Mouse (Mus musculus): ENCODE results near the gene Zfp184. TPM values are rescaled to one million over a fixed set of nuclear protein-coding genes. Genes with fewer than 3 reads are reported as not detected.

Gene Zfp184
- polyA plus RNA-seq (2014; fragmentation: Illumina TruSeq; extraction: RNeasy Lipid Tissue Mini Kit (QIAGEN cat#74804); ENCODE audit: low replicate concordance): 0.93 TPM

DNA sequence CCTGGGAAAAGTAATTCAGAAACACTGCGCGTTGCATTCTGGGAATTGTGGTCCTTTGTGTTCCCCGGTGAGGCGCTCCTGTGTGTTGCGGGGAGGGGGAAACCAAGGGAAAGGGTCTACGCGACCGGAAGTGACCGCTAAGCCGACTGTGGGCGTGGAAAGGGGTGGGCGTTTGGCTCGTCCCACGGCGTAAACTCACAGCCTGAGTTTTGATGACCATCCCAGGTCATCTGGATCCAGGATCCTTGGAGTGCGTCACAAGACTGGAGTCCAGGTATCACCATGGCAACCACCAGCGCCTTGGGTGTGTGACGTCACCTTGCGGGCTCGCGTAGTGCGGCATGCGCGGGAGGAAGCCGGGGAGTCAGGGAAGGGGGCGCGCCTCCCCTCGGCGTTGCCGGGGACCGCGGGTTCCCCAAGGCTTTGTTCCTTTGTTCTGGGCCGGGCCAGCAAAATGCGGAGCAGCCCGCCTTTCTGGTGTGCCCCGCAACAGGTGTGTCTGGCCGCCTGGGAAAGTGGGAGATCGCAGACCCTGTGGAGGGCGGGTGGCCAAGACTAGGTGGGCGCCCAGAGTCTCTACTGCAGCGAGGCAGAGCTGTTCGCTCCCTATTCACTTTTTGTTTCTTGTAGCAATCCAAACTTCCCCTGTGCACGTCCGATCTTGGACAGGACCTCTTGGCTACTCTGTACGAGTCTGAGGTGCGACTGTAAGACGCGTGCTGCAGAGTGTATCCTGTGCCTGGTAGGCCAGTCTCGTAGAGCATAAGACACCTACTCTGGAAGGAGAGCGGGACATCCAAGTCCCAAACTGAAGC lies at the start of gene Zfp184:
Gene Zfp184, plus strand, starts transcription at position 169 of the 815 bp plus-strand sequence.

DNA sequence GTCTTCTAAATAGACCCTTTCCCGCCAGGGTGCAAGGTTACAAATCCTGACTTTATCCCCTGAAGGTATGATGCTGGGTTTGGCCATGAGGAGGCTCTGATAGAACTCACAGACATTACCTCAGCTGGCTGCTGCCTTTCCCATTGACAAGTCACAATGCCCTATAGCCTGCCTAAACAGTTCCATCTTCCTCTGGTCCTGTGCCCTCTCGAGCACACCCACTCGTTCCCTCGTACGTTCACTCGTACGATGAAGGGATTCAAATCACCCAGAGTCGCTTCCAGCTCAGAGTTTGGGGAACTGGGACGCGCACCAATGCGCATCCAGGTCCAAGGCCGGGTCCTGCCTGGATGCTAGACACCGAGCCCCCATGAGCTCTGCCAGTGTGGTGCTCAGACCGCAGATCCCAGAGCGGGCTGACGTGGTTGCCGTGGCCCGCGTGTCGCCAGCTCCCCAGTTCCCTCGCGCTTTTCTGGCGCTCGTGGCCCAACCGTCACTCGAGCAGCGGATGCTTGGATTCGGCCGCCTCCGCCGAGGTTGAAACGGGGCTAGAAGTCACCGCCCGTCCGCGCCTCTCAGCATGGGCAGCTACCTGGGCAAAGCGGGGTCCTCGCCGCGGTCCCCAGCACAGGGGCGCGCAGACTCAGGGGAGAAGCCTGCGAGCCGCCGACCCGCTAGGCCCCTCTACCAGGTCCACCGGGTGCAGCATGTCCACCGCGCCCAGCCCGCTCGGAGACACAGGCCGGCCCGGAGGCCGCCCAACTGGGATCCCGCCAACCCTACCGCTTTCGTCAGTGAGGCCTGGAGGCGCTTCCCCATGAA lies 36.3 kb downstream of the Zfp184 start, which contains the start of gene Pom121l2:
Gene Pom121l2, plus strand, starts transcription at position 214 of the 822 bp plus-strand sequence.

DNA sequence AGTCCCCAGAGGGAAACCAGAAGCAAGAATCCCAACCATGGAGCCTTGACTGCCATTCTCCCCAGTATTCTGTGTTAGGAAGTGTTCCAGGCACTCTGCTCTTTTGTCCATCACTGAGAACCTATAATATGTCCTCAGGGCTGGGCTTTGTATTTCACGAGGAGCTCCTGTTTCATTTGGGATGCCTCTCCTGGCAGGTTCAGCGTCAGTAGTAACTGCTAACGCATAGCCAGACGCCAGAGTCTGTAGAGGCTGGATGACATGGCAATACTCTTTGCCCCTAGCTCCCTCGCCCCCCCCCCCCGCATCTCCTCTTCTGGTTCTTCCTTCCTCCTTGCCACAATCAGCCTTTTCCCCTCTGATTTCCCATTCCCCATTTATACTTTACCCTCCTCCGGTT lies 64.7 kb downstream of the Zfp184 start, which contains the start of gene Prss16:
Gene Prss16, minus strand, starts transcription at position 101 of the 400 bp plus-strand sequence.

Other genes with a start within 250 kb of the Zfp184 start
- gene Olfr1359, start 247.0 kb upstream of the Zfp184 start, polyA plus RNA-seq (2014; fragmentation: Illumina TruSeq; extraction: RNeasy Lipid Tissue Mini Kit (QIAGEN cat#74804); ENCODE audit: low replicate concordance): not detected
- gene Hist1h2bl, start 229.0 kb upstream of the Zfp184 start, polyA plus RNA-seq (2014; fragmentation: Illumina TruSeq; extraction: RNeasy Lipid Tissue Mini Kit (QIAGEN cat#74804); ENCODE audit: low replicate concordance): not detected
- gene Hist1h2ai, start 228.7 kb upstream of the Zfp184 start, polyA plus RNA-seq (2014; fragmentation: Illumina TruSeq; extraction: RNeasy Lipid Tissue Mini Kit (QIAGEN cat#74804); ENCODE audit: low replicate concordance): not detected
- gene Hist1h3h, start 227.4 kb upstream of the Zfp184 start, polyA plus RNA-seq (2014; fragmentation: Illumina TruSeq; extraction: RNeasy Lipid Tissue Mini Kit (QIAGEN cat#74804); ENCODE audit: low replicate concordance): not detected
- not detected for gene Hist1h2bm, start 223.1 kb upstream of the Zfp184 start, polyA plus RNA-seq (2014; fragmentation: Illumina TruSeq; extraction: RNeasy Lipid Tissue Mini Kit (QIAGEN cat#74804); ENCODE audit: low replicate concordance)
- gene Hist1h4j, start 210.0 kb upstream of the Zfp184 start, polyA plus RNA-seq (2014; fragmentation: Illumina TruSeq; extraction: RNeasy Lipid Tissue Mini Kit (QIAGEN cat#74804); ENCODE audit: low replicate concordance): 1.7 TPM
- gene Hist1h4k, start 194.6 kb upstream of the Zfp184 start, polyA plus RNA-seq (2014; fragmentation: Illumina TruSeq; extraction: RNeasy Lipid Tissue Mini Kit (QIAGEN cat#74804); ENCODE audit: low replicate concordance): not detected
- not detected for gene Hist1h2ak, start 191.3 kb upstream of the Zfp184 start, polyA plus RNA-seq (2014; fragmentation: Illumina TruSeq; extraction: RNeasy Lipid Tissue Mini Kit (QIAGEN cat#74804); ENCODE audit: low replicate concordance)
- not detected for gene Hist1h2bn, start 191.0 kb upstream of the Zfp184 start, polyA plus RNA-seq (2014; fragmentation: Illumina TruSeq; extraction: RNeasy Lipid Tissue Mini Kit (QIAGEN cat#74804); ENCODE audit: low replicate concordance)
- gene Hist1h1b, start 164.5 kb upstream of the Zfp184 start, polyA plus RNA-seq (2014; fragmentation: Illumina TruSeq; extraction: RNeasy Lipid Tissue Mini Kit (QIAGEN cat#74804); ENCODE audit: low replicate concordance): not detected
- not detected for gene Hist1h3i, start 161.7 kb upstream of the Zfp184 start, polyA plus RNA-seq (2014; fragmentation: Illumina TruSeq; extraction: RNeasy Lipid Tissue Mini Kit (QIAGEN cat#74804); ENCODE audit: low replicate concordance)
- gene Hist1h2an, start 157.9 kb upstream of the Zfp184 start, polyA plus RNA-seq (2014; fragmentation: Illumina TruSeq; extraction: RNeasy Lipid Tissue Mini Kit (QIAGEN cat#74804); ENCODE audit: low replicate concordance): not detected
- gene Hist1h2bp, start 157.6 kb upstream of the Zfp184 start, polyA plus RNA-seq (2014; fragmentation: Illumina TruSeq; extraction: RNeasy Lipid Tissue Mini Kit (QIAGEN cat#74804); ENCODE audit: low replicate concordance): not detected
- gene Hist1h2bq, start 134.9 kb upstream of the Zfp184 start, polyA plus RNA-seq (2014; fragmentation: Illumina TruSeq; extraction: RNeasy Lipid Tissue Mini Kit (QIAGEN cat#74804); ENCODE audit: low replicate concordance): 1.1 TPM
- gene Hist1h2ao, start 134.6 kb upstream of the Zfp184 start, polyA plus RNA-seq (2014; fragmentation: Illumina TruSeq; extraction: RNeasy Lipid Tissue Mini Kit (QIAGEN cat#74804); ENCODE audit: low replicate concordance): not detected
- not detected for gene Hist1h4m, start 133.3 kb upstream of the Zfp184 start, polyA plus RNA-seq (2014; fragmentation: Illumina TruSeq; extraction: RNeasy Lipid Tissue Mini Kit (QIAGEN cat#74804); ENCODE audit: low replicate concordance)
- not detected for gene Hist1h4n, start 112.9 kb upstream of the Zfp184 start, polyA plus RNA-seq (2014; fragmentation: Illumina TruSeq; extraction: RNeasy Lipid Tissue Mini Kit (QIAGEN cat#74804); ENCODE audit: low replicate concordance)
- gene Hist1h2ap, start 111.6 kb upstream of the Zfp184 start, polyA plus RNA-seq (2014; fragmentation: Illumina TruSeq; extraction: RNeasy Lipid Tissue Mini Kit (QIAGEN cat#74804); ENCODE audit: low replicate concordance): not detected
- gene Hist1h2br, start 111.4 kb upstream of the Zfp184 start, polyA plus RNA-seq (2014; fragmentation: Illumina TruSeq; extraction: RNeasy Lipid Tissue Mini Kit (QIAGEN cat#74804); ENCODE audit: low replicate concordance): 0.85 TPM
- gene Pom121l2, start 36.1 kb downstream of the Zfp184 start, polyA plus RNA-seq (2014; fragmentation: Illumina TruSeq; extraction: RNeasy Lipid Tissue Mini Kit (QIAGEN cat#74804); ENCODE audit: low replicate concordance): not detected
- 0.74 TPM for gene Prss16, start 64.6 kb downstream of the Zfp184 start, polyA plus RNA-seq (2014; fragmentation: Illumina TruSeq; extraction: RNeasy Lipid Tissue Mini Kit (QIAGEN cat#74804); ENCODE audit: low replicate concordance)
- gene Hist1h2ah, start 90.5 kb downstream of the Zfp184 start, polyA plus RNA-seq (2014; fragmentation: Illumina TruSeq; extraction: RNeasy Lipid Tissue Mini Kit (QIAGEN cat#74804); ENCODE audit: low replicate concordance): not detected
- gene Hist1h2bk, start 90.8 kb downstream of the Zfp184 start, polyA plus RNA-seq (2014; fragmentation: Illumina TruSeq; extraction: RNeasy Lipid Tissue Mini Kit (QIAGEN cat#74804); ENCODE audit: low replicate concordance): not detected
- gene Hist1h4i, start 96.3 kb downstream of the Zfp184 start, polyA plus RNA-seq (2014; fragmentation: Illumina TruSeq; extraction: RNeasy Lipid Tissue Mini Kit (QIAGEN cat#74804); ENCODE audit: low replicate concordance): 2.1 TPM
- not detected for gene Hist1h2ag, start 97.8 kb downstream of the Zfp184 start, polyA plus RNA-seq (2014; fragmentation: Illumina TruSeq; extraction: RNeasy Lipid Tissue Mini Kit (QIAGEN cat#74804); ENCODE audit: low replicate concordance)
- gene Hist1h2bj, start 98.1 kb downstream of the Zfp184 start, polyA plus RNA-seq (2014; fragmentation: Illumina TruSeq; extraction: RNeasy Lipid Tissue Mini Kit (QIAGEN cat#74804); ENCODE audit: low replicate concordance): not detected
- gene Vmn1r188, start 139.3 kb downstream of the Zfp184 start, polyA plus RNA-seq (2014; fragmentation: Illumina TruSeq; extraction: RNeasy Lipid Tissue Mini Kit (QIAGEN cat#74804); ENCODE audit: low replicate concordance): not detected
- gene Vmn1r189, start 160.7 kb downstream of the Zfp184 start, polyA plus RNA-seq (2014; fragmentation: Illumina TruSeq; extraction: RNeasy Lipid Tissue Mini Kit (QIAGEN cat#74804); ENCODE audit: low replicate concordance): not detected
- not detected for gene Vmn1r191, start 238.9 kb downstream of the Zfp184 start, polyA plus RNA-seq (2014; fragmentation: Illumina TruSeq; extraction: RNeasy Lipid Tissue Mini Kit (QIAGEN cat#74804); ENCODE audit: low replicate concordance)
- not detected for gene Vmn1r192, start 246.0 kb downstream of the Zfp184 start, polyA plus RNA-seq (2014; fragmentation: Illumina TruSeq; extraction: RNeasy Lipid Tissue Mini Kit (QIAGEN cat#74804); ENCODE audit: low replicate concordance)

Measured in small intestine, adult 10 weeks (tissue).